Mouse (Mus musculus) E14TG2a.4 (cell line): ENCODE results near the gene Gzmf.
"Not testable (repeated sequence)": the region's sequence is repeated elsewhere in the genome, so short reads cannot be mapped to it uniquely, and the experiment has no call there.

ENCODE experiments used
- H3K27me3 ChIP-seq: 2 replicates; pipeline ENCODE4 v1.6.1; 2014; ENCODE audit warnings: low read length, control low read depth; ENCODE audit not compliant: insufficient read depth
- H3K36me3 ChIP-seq: 2 replicates; pipeline ENCODE4 v1.6.1; 2014; ENCODE audit warnings: low read length, control low read depth; ENCODE audit not compliant: insufficient read depth
- H3K4me1 ChIP-seq: replicated peaks from 2 replicates; pipeline ENCODE4 v1.6.1; 2014; ENCODE audit warnings: low read depth, low read length, control low read depth
- H3K4me3 ChIP-seq: replicated peaks from 2 replicates; pipeline ENCODE4 v1.5.1; 2014; ENCODE audit warnings: mild to moderate bottlenecking, low read length
- H3K9me3 ChIP-seq: 2 replicates; pipeline ENCODE4 v1.6.1; 2014; ENCODE audit warnings: low read length, control low read depth
- CTCF ChIP-seq: conservative IDR thresholded peaks from 2 replicates; pipeline ENCODE4 v1.5.1; 2014; ENCODE audit warnings: low read length
- NANOG ChIP-seq: IDR thresholded peaks from 2 replicates; pipeline ENCODE4 v1.6.1; 2014; ENCODE audit warnings: borderline replicate concordance, low read length, mixed read lengths
- POU5F1 ChIP-seq: IDR thresholded peaks from 2 replicates; pipeline ENCODE4 v1.6.1; 2014; ENCODE audit warnings: low read length, borderline replicate concordance

Gene Gzmf

GRCm38 (mm10) chr14:56211317-56211716 is at the start of gene Gzmf:
Gene Gzmf (minus strand): TSS chr14:56211417.
- Histone ChIP-seq H3K27me3 (no peaks in the 10 kb centered on the region), H3K4me3 (no peak within 1 kb of the TSS), H3K9me3 (no peaks in the 10 kb centered on the region), H3K4me1 (no peaks in the 10 kb centered on the region), H3K36me3 (no peaks in the 10 kb centered on the region)
- TF ChIP-seq POU5F1 (no peak), NANOG (no peak), CTCF (no peak)

GRCm38 (mm10) chr14:56240409-56240808 is 29.2 kb upstream of the Gzmf start:
- TF ChIP-seq CTCF: no peak
- no peak for TF ChIP-seq NANOG
- Histone ChIP-seq H3K4me1 (no peaks in the 10 kb centered on the region), H3K36me3 (no peaks in the 10 kb centered on the region), H3K27me3 (no peaks in the 10 kb centered on the region), H3K4me3 (no peak overlapping the region), H3K9me3 (peaks cover 73% of the 10 kb centered on the region)

- H3K27me3 ChIP-seq: no peaks in the 10 kb centered on the region
- peaks cover 34% of the 10 kb centered on the region for H3K9me3 ChIP-seq
- H3K36me3 ChIP-seq: no peaks in the 10 kb centered on the region
- TF ChIP-seq NANOG (no peak), POU5F1 (no peak), CTCF (no peak)
- H3K4me1 ChIP-seq: no peaks in the 10 kb centered on the region
- H3K4me3 ChIP-seq: no peak within 1 kb of the TSS
Measured at GRCm38 (mm10) chr14:56234556-56234955, 23.3 kb upstream of the Gzmf start, which contains the start of gene Gzmc. Gene Gzmc (minus strand): TSS chr14:56234656.

GRCm38 (mm10) chr14:56205613-56206012 is 5.6 kb downstream of the Gzmf start:
- Histone ChIP-seq H3K36me3 (no peaks in the 10 kb centered on the region), H3K4me3 (no peak overlapping the region), H3K27me3 (peaks cover 4% of the 10 kb centered on the region), H3K9me3 (no peaks in the 10 kb centered on the region), H3K4me1 (no peaks in the 10 kb centered on the region)
- TF ChIP-seq POU5F1: no peak
- TF ChIP-seq CTCF: no peak
- no peak for TF ChIP-seq NANOG

DNA sequence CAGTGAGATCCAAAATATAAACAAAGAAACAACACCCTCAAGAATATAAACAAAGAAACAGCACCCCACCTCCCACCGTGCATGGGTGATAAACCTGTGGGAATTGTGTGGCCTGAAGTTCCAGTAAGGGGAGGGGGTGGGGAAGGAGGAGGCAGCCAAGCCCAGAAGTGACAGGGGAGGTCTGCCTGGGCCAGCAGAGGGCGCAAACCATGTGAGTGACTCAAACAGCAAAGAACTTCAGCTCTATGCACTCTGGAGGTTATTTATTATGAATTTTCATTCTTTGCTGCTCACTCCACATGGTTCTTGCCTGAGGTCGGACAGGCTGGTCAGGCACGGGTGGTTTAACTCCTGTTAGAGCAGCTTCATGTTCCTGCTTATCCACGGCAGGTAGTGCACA is 6.2 kb downstream of the Gzmf start:
- H3K27me3 ChIP-seq, H3K4me3 ChIP-seq, H3K4me1 ChIP-seq, H3K36me3 ChIP-seq, H3K9me3 ChIP-seq: not testable (repeated sequence)
- peak; percentile 47 for TF ChIP-seq CTCF

DNA sequence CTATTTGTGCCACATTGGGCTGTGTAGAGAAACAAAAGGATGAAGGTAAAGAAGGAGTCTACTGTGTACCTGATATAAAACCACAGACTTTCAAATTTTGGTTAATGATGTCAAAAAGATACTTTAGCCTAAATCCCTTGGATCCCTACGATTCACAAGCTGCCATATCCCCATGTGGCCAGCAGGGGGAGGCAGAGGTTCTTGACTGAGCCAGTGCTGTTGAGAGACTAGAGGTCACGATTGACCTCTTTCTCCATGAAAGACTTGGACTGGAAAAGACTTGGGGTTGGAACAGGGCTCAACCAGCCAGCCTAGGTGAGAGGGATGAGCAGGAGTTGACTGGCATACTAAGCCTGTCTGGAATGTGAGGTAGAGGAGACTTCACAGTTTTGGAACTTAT is 7.2 kb downstream of the Gzmf start:
- H3K27me3 ChIP-seq: peaks cover 4% of the 10 kb centered on the region
- no peaks in the 10 kb centered on the region for H3K9me3 ChIP-seq
- no peaks in the 10 kb centered on the region for H3K4me1 ChIP-seq
- H3K4me3 ChIP-seq: no peak overlapping the region
- TF ChIP-seq POU5F1 (no peak), NANOG (no peak), CTCF (peak; percentile 97)
- no peaks in the 10 kb centered on the region for H3K36me3 ChIP-seq

GRCm38 (mm10) chr14:56186946-56187345 is 24.3 kb downstream of the Gzmf start:
- no peaks in the 10 kb centered on the region for H3K4me1 ChIP-seq
- TF ChIP-seq POU5F1: no peak
- peak; percentile 36 for TF ChIP-seq CTCF
- H3K36me3 ChIP-seq: no peaks in the 10 kb centered on the region
- H3K9me3 ChIP-seq: no peaks in the 10 kb centered on the region
- H3K4me3 ChIP-seq: no peak overlapping the region
- peaks cover 11% of the 10 kb centered on the region; the same call in 1 of the 2 replicates for H3K27me3 ChIP-seq

DNA sequence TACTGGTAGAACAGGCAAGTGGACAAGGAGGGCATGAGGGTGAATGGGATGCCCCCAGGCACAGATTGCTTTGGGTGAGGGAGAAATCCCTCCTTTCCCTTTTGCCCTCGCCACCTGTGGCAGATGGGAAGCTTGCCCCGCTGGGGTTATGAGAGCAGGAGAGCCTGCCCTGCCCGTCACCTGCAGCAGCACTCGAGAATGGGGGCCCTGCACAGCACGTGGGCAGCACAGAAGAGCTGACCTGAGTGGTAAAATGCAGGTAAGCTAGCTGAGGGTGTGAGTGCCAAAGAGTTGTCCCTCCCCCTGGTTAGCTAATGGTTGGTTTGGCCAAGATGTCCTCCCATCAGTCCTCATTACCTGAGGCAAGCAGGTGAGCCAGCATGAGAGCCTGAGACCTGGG is 24.7 kb downstream of the Gzmf start:
- H3K36me3 ChIP-seq: no peaks in the 10 kb centered on the region
- H3K9me3 ChIP-seq: no peaks in the 10 kb centered on the region
- no peak overlapping the region for H3K4me3 ChIP-seq
- peaks cover 11% of the 10 kb centered on the region; the same call in 1 of the 2 replicates for H3K27me3 ChIP-seq
- TF ChIP-seq POU5F1 (no peak), NANOG (no peak), CTCF (no peak)
- H3K4me1 ChIP-seq: no peaks in the 10 kb centered on the region

DNA sequence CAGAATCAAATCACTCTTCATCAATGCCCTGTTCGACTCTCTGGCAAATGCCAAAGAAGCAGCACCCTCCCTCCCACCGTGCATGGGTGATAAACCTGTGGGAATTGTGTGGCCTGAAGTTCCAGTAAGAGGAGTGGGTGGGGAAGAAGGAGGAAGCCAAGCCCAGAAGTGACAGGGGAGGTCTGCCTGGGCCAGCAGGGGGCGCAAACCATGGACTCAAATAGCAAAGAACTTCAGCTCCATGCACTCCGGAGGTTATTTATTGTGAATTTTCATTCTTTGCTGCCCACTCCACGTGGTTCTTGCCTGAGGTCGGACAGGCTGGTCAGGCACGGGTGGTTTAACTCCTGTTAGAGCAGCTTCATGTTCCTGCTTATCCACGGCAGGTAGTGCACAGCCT is 33.6 kb downstream of the Gzmf start:
- TF ChIP-seq CTCF: peak; percentile 66
- not testable (repeated sequence) for H3K4me1 ChIP-seq, H3K9me3 ChIP-seq, H3K36me3 ChIP-seq, H3K4me3 ChIP-seq
- H3K27me3 ChIP-seq: peaks cover 25% of the 10 kb centered on the region
